Mouse (Mus musculus) heart, postnatal 25 days (tissue): ENCODE data around the gene H2-M11. TPM values are rescaled to one million over a fixed set of nuclear protein-coding genes. Genes with fewer than 3 reads are reported as not detected.

Source experiments
- DNase-seq: peaks from one replicate; pipeline ENCODE4 v3.0.0; 2022; ENCODE audit warnings: low spot score
- intact Hi-C: fragments of 180-260 bp; cut with DNase I; formaldehyde crosslinking; loops from one replicate; pipeline ENCODE4 v1.15.1; 2025
- total RNA-seq, 2 experiments: library from RNA; stranded (reverse); gene quantifications; 2 replicates each; pipeline ENCODE4 v1.2.3; 2021

The H2-M11 gene
- total RNA-seq = not detected

- DNase-seq = no peak
- intact Hi-C loops = no loop called here
Observed at GRCm38 (mm10) chr17:36546775-36547174, at the start of gene H2-M11. TSS of gene H2-M11 (plus strand) at chr17:36547075.

GRCm38 (mm10) chr17:36500435-36500834 is 46.4 kb upstream of the H2-M11 start:
- DNase-seq = no peak
- intact Hi-C loops = no loop called here

GRCm38 (mm10) chr17:36503910-36504309 is 43.0 kb upstream of the H2-M11 start:
- intact Hi-C loops = no loop called here
- DNase-seq = no peak

Other genes with a start within 250 kb of the H2-M11 start
- not detected for gene H2-M10.1, start 220.9 kb upstream of the H2-M11 start, total RNA-seq
- not detected for gene H2-M10.3, start 178.7 kb upstream of the H2-M11 start, total RNA-seq
- not detected for gene H2-M10.4, start 84.7 kb upstream of the H2-M11 start, total RNA-seq
- not detected for gene H2-M9, start 95.6 kb downstream of the H2-M11 start, total RNA-seq
- gene H2-M1, start 125.1 kb downstream of the H2-M11 start, total RNA-seq = not detected
- gene H2-M10.5, start 225.8 kb downstream of the H2-M11 start, total RNA-seq = not detected